Mouse (Mus musculus) megakaryocyte progenitor cell, adult 5-6 weeks (primary cell): ENCODE measurements around the gene Cilp. TPM values are rescaled to one million over a fixed set of nuclear protein-coding genes. Genes with fewer than 3 reads are reported as not detected.

Experiments
- total RNA-seq, 2 experiments: library from RNA; stranded (forward) in 1 of 2; stranded (reverse) in 1 of 2; fragments of 157-497, 149-512 nt in 1 of 2; fragments of 200-1000 nt in 1 of 2; gene quantifications; 2 replicates each; pipeline versions ENCODE4 v1.2.3 to v1.2.4; 2015 to 2017

Gene Cilp
- total RNA-seq, 2 experiments from 2014 or later = not detected

Other genes with a start within 250 kb of the Cilp start
- 23.5 and 27.6 TPM in 2 replicates for gene Hacd3, start 243.5 kb upstream of the Cilp start, total RNA-seq (2015)
- 47.8 and 52.9 TPM in 2 replicates for gene Hacd3, start 243.5 kb upstream of the Cilp start, total RNA-seq (2017)
- gene Dpp8, start 232.8 kb upstream of the Cilp start, total RNA-seq (2015) = 74.2 and 77.9 TPM in 2 replicates
- 86.9 and 102 TPM in 2 replicates for gene Dpp8, start 232.8 kb upstream of the Cilp start, total RNA-seq (2017)
- 0.02 TPM in 1 of 2 replicates, not detected in the other for gene Igdcc4, start 163.7 kb upstream of the Cilp start, total RNA-seq (2015)
- under 0.01 and 0.07 TPM in 2 replicates for gene Igdcc4, start 163.7 kb upstream of the Cilp start, total RNA-seq (2017)
- gene Igdcc3, start 124.0 kb upstream of the Cilp start, total RNA-seq (2015) = not detected in 2 replicates
- gene Igdcc3, start 124.0 kb upstream of the Cilp start, total RNA-seq (2017) = not detected in 2 replicates
- 3.2 and 3.3 TPM in 2 replicates for gene Parp16, start 69.8 kb upstream of the Cilp start, total RNA-seq (2015)
- gene Parp16, start 69.8 kb upstream of the Cilp start, total RNA-seq (2017) = 2.8 and 3.1 TPM in 2 replicates
- gene Clpx, start 29.1 kb downstream of the Cilp start, total RNA-seq (2015) = 24.8 and 26.4 TPM in 2 replicates
- gene Clpx, start 29.1 kb downstream of the Cilp start, total RNA-seq (2017) = 46.6 and 51.4 TPM in 2 replicates
- 16.8 and 20.1 TPM in 2 replicates for gene Pdcd7, start 80.9 kb downstream of the Cilp start, total RNA-seq (2015)
- 18.2 and 28.5 TPM in 2 replicates for gene Pdcd7, start 80.9 kb downstream of the Cilp start, total RNA-seq (2017)
- gene Ubap1l, start 95.9 kb downstream of the Cilp start, total RNA-seq (2015) = not detected in 2 replicates
- 0.57 TPM in 1 of 2 replicates, not detected in the other for gene Ubap1l, start 95.9 kb downstream of the Cilp start, total RNA-seq (2017)
- gene Kbtbd13, start 126.5 kb downstream of the Cilp start, total RNA-seq (2015) = 0.10 TPM in 1 of 2 replicates, not detected in the other
- 0.17 and 0.37 TPM in 2 replicates for gene Kbtbd13, start 126.5 kb downstream of the Cilp start, total RNA-seq (2017)
- not detected in 2 replicates for gene Rasl12, start 133.3 kb downstream of the Cilp start, total RNA-seq (2015)
- gene Rasl12, start 133.3 kb downstream of the Cilp start, total RNA-seq (2017) = not detected in 2 replicates
- gene Slc51b, start 157.8 kb downstream of the Cilp start, total RNA-seq (2015) = not detected in 2 replicates
- not detected in 2 replicates for gene Slc51b, start 157.8 kb downstream of the Cilp start, total RNA-seq (2017)
- gene Mtfmt, start 170.6 kb downstream of the Cilp start, total RNA-seq (2015) = 26.6 and 27.2 TPM in 2 replicates
- gene Mtfmt, start 170.6 kb downstream of the Cilp start, total RNA-seq (2017) = 16.4 and 19.5 TPM in 2 replicates
- 56.3 and 57.2 TPM in 2 replicates for gene Spg21, start 195.8 kb downstream of the Cilp start, total RNA-seq (2015)
- gene Spg21, start 195.8 kb downstream of the Cilp start, total RNA-seq (2017) = 62.7 and 75.8 TPM in 2 replicates